Mouse (Mus musculus) liver, adult 2 months (tissue): ENCODE measurements around the gene Sgcd. TPM values are rescaled to one million over a fixed set of nuclear protein-coding genes. Genes with fewer than 3 reads are reported as not detected.

Source experiments
- DNase-seq: peaks from one replicate; pipeline ENCODE4 v3.0.0-alpha.2; 2011; ENCODE audit warnings: low read depth, low spot score; ENCODE audit errors: extremely low read depth
- H3K27ac ChIP-seq: fragments of 200-500 bp; replicated peaks from 2 replicates; pipeline ENCODE4 v1.5.1; 2012; ENCODE audit warnings: low read depth, mild to moderate bottlenecking, control low read depth, inconsistent platforms, low read length; ENCODE audit not compliant: insufficient read depth
- H3K27me3 ChIP-seq: fragments of 200-500 bp; 2 replicates; pipeline ENCODE4 v1.6.1; 2012; ENCODE audit warnings: mild to moderate bottlenecking, moderate library complexity, low read length, inconsistent platforms; ENCODE audit not compliant: control insufficient read depth, insufficient read depth
- H3K36me3 ChIP-seq: fragments of 200-500 bp; 2 replicates; pipeline ENCODE4 v1.6.1; 2012; ENCODE audit warnings: low read length, inconsistent platforms; ENCODE audit not compliant: control insufficient read depth, insufficient read depth
- H3K4me1 ChIP-seq: fragments of 200-500 bp; 2 replicates; pipeline ENCODE4 v1.6.1; 2011; ENCODE audit warnings: low read length; ENCODE audit not compliant: control insufficient read depth, insufficient read depth
- H3K4me3 ChIP-seq: fragments of 200-500 bp; 2 replicates; pipeline ENCODE4 v1.5.1; 2011; ENCODE audit warnings: low read depth, mild to moderate bottlenecking, control low read depth, low read length, moderate library complexity; ENCODE audit not compliant: insufficient read depth
- H3K79me2 ChIP-seq: fragments of 200-500 bp; 2 replicates; pipeline ENCODE4 v1.6.1; 2012; ENCODE audit warnings: inconsistent platforms, mild to moderate bottlenecking, low read length, moderate library complexity; ENCODE audit not compliant: control insufficient read depth, insufficient read depth
- H3K9ac ChIP-seq: fragments of 200-500 bp; 2 replicates; pipeline ENCODE4 v1.6.1; 2012; ENCODE audit warnings: low read depth, mild to moderate bottlenecking, control low read depth, inconsistent platforms, low read length
- CTCF ChIP-seq: fragments of 200-500 bp; IDR thresholded peaks from 2 replicates; pipeline ENCODE4 v1.5.1; 2011; ENCODE audit warnings: low read depth, low read length, control low read depth
- POLR2A ChIP-seq: fragments of 200-500 bp; IDR thresholded peaks from 2 replicates; pipeline ENCODE4 v1.6.1; 2011; ENCODE audit warnings: low read length, control low read depth; ENCODE audit not compliant: insufficient read depth; ENCODE audit errors: extremely low read depth
- WGBS: fragments of 180-500 bp; shearing (Covaris S2); methylation state at CpG from one replicate; pipeline ENCODE4 v1.1.7; 2018; 5-methylcytosine and 5-hydroxymethylcytosine counted together
- polyA plus RNA-seq: library from polyadenylated mRNA; depleted of rRNA; stranded (reverse); fragments of >200 nt; gene quantifications from 2 replicates; pipeline ENCODE4 v1.2.3, GENCODE M21; 2012
- total RNA-seq: library from RNA; depleted of rRNA; stranded (reverse); fragments of >200 nt; gene quantifications from 2 replicates; pipeline ENCODE4 v1.2.3, GENCODE M21; 2014

Sgcd gene
- total and polyA plus RNA-seq, 2 experiments = 0.37 TPM; not detected in 1

DNA sequence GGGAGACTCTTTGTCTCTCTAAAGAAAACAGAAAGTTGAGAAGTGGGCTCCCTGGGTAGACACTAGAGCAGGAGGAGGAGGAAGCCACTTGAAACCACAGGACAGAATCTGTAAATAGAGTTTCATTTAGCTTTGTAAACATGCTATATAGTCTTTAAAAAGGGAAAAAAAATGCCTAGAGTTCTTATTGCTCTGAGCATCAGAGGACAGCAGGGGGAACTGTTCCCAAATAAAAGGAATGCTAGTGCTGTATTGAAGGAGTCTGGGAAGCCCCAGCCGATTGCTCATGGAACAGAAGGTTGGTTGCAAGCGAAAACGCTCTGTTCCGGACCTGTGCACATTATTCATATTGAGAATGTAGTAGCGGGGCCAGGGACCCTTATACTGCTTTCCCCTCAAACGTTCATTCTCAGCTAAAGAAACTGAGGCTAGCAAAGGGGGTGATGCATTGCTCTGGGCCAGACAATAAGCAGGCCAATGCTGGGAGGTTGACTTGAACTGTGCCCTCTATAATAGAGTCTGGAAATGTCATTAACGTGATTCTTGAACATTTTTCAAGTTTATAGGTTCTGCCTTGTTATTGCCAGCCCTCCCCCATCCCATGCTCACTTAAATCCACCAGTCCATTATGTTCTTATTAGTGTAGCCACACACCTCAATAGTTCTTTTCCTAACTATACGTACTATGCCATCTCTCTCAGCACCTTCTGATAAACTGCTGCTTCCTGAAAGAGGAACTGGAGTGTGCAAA lies 1140.4 kb downstream of the Sgcd start:
- no peaks in the 10 kb centered on the region for H3K36me3 ChIP-seq
- H3K27me3 ChIP-seq = no peaks in the 10 kb centered on the region
- TF ChIP-seq POLR2A = no peak
- no peak for TF ChIP-seq CTCF
- H3K9ac ChIP-seq = no peak overlapping the region
- no peaks in the 10 kb centered on the region for H3K4me1 ChIP-seq
- H3K4me3 ChIP-seq = no peak overlapping the region
- whole genome bisulfite sequencing = 59% methylated on average over 8 of the region's 8 CpGs
- DNase-seq = peak; percentile 6
- H3K79me2 ChIP-seq = no peaks in the 10 kb centered on the region
- no peak overlapping the region for H3K27ac ChIP-seq

DNA sequence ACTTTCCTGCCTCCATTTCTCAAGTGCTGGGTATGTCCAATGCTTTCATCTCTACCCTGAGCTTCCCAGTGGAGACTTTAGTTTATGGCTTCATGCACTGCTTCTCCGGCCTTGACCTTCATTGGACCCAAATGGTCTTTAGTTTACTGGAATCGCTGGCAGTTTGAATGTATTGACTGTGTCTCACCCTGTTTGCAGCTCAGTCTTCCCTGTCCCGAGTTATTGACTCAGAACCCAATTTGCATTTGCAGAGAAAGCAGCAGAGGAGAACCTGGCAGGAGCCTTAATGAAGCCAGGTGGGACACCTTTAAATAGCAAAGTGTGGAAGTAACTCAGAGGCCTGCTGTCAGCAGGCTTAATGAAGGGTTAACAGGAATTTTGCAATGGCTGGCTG lies 1140.9 kb downstream of the Sgcd start:
- Histone ChIP-seq H3K4me1 (no peaks in the 10 kb centered on the region), H3K9ac (no peak overlapping the region), H3K36me3 (no peaks in the 10 kb centered on the region), H3K79me2 (no peaks in the 10 kb centered on the region), H3K27ac (no peak overlapping the region), H3K27me3 (no peaks in the 10 kb centered on the region), H3K4me3 (no peak overlapping the region)
- DNase-seq = no peak
- WGBS = 52% methylated on average over 3 of the region's 3 CpGs
- TF ChIP-seq POLR2A (no peak), CTCF (no peak)

DNA sequence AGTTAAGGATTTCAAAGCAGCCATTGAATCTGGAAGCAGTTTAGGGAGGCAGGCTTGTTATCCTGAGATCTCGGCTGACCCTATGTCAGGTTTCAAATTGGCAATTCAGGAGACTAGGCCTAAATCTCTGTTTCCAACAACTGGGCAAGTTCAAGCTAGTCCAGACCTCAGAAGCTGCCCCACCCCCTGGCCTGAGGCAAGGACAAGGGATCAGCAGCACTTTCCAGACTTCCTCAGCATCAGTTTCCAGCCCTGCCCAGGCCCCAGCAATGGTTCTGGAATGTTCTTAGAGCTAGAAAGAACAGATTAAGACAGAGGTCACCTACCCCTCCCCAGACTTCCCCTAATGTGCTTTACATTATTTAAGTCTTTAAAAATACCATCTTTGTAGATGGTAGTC lies 1142.1 kb downstream of the Sgcd start:
- Histone ChIP-seq H3K79me2 (no peaks in the 10 kb centered on the region), H3K4me3 (no peak overlapping the region), H3K9ac (no peak overlapping the region), H3K4me1 (no peaks in the 10 kb centered on the region), H3K27me3 (no peaks in the 10 kb centered on the region), H3K36me3 (no peaks in the 10 kb centered on the region), H3K27ac (no peak overlapping the region)
- DNase-seq = no peak
- TF ChIP-seq POLR2A (no peak), CTCF (no peak)
- WGBS = 89% methylated on average over 1 of the region's 1 CpGs
